Mouse (Mus musculus) left cerebral cortex, postnatal 14 days (tissue): ENCODE results near the gene Golph3. TPM values are rescaled to one million over a fixed set of nuclear protein-coding genes. Genes with fewer than 3 reads are reported as not detected.
"Not testable (repeated sequence)": the region's sequence is repeated elsewhere in the genome, so short reads cannot be mapped to it uniquely, and the experiment has no call there.

Experiments used
- DNase-seq, 2 experiments: peaks; one replicate each; pipeline ENCODE4 v3.0.0; 2021 to 2022; ENCODE audit warnings: low spot score in 2 of 2, mixed read lengths in 1 of 2
- intact Hi-C: fragments of 180-260 bp; cut with DNase I; formaldehyde crosslinking; loops from one replicate; pipeline ENCODE4 v1.15.1; 2025
- total RNA-seq, 2 experiments: library from RNA; stranded (reverse); gene quantifications; 2 replicates each; pipeline ENCODE4 v1.2.3; 2021

Golph3 gene
- total RNA-seq, 2 experiments from 2014 or later: 104 TPM

DNA sequence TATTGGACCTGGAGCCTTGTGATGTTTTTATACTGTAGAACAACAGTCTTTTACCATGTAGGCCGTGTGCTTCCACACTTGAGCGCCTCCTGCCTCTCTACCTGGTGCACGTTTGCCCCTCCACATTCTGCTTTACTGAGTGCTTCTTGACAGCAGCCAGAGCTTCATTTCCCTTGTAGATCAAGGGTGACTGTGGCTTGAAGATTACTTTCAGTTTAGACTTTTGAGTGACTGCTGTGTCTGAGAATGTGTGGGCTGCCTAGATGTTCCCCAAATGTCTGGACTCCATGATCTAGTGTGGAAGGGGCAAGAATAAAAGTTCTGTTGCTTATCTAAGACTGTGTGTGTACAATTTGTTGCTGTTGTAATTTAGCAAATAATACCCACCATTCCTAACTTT is 27.7 kb downstream of the Golph3 start:
- intact Hi-C loops: no loop called here
- DNase-seq: no peak

- intact Hi-C loops: no loop called here
- no peak for DNase-seq
Measured at GRCm38 (mm10) chr15:12349840-12350239, 28.6 kb downstream of the Golph3 start.

DNA sequence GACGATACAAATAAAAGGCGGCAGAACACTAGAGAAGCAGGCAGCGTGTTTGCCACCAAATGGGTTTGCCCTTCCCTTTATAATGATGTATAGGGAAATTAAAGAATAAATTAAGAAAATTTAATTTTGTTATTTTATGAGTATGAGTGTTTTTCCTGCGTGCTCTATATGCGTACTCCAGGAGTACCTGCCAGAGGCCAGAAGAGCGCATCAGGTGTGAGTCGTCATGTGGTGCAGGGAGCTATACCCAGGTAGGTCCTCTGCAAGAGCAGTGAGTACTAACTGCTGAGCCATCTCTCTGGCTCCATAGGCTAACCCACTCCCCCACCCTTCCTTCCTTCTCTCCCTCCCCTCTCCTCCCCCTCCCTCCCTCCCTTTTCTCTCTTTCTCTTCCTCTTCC is 30.2 kb downstream of the Golph3 start:
- DNase-seq: no peak
- intact Hi-C loops: no loop called here

- intact Hi-C loops: no loop called here
- DNase-seq: no peak
Measured at GRCm38 (mm10) chr15:12354281-12354810, 33.1 kb downstream of the Golph3 start.

DNA sequence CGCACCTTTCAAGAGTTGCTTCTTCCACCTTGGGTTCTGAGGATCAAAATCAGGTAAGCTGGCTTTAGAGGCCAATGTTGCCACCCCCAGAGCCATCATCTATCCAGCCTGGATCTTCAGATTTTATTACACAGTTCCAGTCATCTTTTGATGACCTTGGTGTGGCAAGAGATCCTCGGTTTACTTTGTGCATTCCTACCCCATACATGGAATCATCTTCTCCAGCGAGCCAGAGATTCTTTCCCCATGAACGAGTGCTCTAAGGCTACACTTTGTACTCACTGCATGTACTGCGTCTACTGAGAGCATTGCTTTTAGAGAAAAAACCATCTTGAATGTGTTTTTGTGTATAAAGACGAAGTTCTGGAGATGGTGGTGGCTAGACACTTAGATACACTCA is 34.0 kb downstream of the Golph3 start:
- intact Hi-C loops: no loop called here
- DNase-seq: no peak

- DNase-seq: no peak
Measured at GRCm38 (mm10) chr15:12355907-12356306, 34.7 kb downstream of the Golph3 start.

DNA sequence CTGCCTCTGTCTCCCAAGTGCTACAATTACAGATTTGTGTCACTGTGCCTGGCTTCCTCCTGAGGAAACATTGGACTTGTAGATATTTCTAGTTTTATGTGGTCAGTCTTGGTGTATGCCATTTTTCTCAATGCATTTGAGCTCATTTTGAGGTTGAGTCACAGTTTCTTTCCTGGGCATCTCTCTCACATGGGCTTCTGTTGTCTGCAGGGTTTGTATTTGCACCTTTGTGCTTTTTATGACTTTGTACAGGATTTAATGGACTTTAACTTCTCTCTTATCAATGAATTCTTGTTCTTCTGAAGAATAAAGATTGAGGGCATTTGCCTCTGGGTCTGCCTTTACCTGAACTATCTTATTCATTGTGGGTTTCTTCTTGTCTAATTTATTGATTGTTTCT is 36.2 kb downstream of the Golph3 start:
- DNase-seq: no peak
- intact Hi-C loops: no loop called here

More at GRCm38 (mm10) chr15:12355907-12356306, 34.7 kb downstream of the Golph3 start:
- intact Hi-C loops: no loop called here

DNA sequence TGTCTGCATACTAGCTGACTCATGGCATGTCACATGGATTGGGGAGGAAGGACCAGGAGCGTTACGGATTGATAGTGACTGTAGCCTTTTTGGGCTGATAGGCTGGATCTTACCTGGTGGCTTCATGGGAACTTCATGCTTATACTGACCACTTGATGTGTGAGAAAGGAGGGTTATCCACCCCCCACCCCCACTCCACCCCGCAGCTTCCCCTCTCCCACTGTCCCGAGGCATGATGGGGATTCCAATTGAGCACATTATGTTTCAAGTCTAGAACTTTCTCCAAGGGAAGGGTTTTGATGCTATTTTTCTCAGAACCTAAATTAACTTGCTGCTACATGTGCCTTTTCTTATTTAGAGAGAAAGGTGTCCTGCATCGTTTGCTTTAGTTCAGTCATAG is 37.1 kb downstream of the Golph3 start:
- intact Hi-C loops: no loop called here
- no peak for DNase-seq

DNA sequence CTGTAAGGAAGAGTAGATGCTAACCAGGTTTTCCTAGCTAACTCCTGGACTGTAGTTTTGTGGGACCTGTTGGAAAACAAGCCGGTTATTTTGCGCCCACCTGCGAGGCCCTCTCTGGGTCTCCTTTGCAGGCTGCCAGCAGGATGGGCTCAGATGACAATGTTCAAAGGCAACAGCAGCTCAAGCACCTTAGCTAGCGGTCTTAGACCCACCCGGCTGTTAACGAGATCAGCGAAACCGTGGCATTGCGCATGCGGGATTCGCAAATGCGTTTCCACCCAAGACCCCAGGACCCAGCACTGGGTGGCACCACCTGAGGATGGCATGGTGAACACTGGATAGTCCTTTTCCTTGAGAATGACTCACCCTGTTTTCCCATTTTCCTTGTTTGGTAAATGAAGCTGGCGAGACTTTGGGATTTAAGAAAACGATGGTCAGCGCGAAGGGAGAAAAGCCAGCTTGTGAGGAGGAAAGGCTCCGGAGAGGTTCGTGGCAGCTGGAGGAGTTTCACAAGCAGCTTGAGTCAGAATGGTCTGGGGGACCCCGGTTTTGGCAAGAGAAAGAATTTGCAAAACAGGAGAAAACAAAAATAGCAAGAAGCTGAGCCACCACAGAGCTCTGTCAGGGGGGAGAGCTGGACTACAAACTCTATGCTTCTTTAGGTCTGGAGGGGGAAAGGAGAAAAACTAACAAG is 39.4 kb downstream of the Golph3 start:
- intact Hi-C loops: loop anchor here (10.0 kb wide), 1 partner anchor 86 kb away; no protein-coding TSS in a partner anchor
- DNase-seq: no peak

- DNase-seq: no peak
- intact Hi-C loops: loop anchor here (10.0 kb wide), 1 partner anchor 87 kb away; no protein-coding TSS in a partner anchor
Measured at GRCm38 (mm10) chr15:12362001-12362700, 40.9 kb downstream of the Golph3 start.

GRCm38 (mm10) chr15:12362701-12363040 is 41.4 kb downstream of the Golph3 start:
- intact Hi-C loops: loop anchor here (10.0 kb wide), 1 partner anchor 88 kb away; no protein-coding TSS in a partner anchor
- peak; percentile 31 to 66 for DNase-seq

DNA sequence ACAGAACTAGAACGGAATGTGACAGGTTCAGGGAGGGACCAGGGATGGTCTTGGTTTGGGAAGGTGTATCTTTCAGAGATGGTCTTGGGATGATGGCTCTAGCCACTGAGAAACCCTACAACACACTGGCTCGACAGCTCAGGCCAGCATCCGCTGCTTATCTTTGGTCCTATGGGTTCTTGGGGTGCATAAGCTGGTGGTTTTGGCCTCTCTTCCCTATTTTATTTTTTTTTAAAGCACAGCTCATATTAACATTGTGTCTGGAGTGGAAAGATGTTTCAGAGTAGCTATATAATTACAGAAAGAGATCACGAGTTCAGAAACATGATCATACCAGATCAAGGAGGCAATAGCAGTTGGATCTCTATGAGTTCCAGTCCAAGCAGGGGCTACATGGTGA is 42.8 kb downstream of the Golph3 start:
- intact Hi-C loops: loop anchor here (10.0 kb wide), 1 partner anchor 89 kb away; no protein-coding TSS in a partner anchor
- DNase-seq: no peak

DNA sequence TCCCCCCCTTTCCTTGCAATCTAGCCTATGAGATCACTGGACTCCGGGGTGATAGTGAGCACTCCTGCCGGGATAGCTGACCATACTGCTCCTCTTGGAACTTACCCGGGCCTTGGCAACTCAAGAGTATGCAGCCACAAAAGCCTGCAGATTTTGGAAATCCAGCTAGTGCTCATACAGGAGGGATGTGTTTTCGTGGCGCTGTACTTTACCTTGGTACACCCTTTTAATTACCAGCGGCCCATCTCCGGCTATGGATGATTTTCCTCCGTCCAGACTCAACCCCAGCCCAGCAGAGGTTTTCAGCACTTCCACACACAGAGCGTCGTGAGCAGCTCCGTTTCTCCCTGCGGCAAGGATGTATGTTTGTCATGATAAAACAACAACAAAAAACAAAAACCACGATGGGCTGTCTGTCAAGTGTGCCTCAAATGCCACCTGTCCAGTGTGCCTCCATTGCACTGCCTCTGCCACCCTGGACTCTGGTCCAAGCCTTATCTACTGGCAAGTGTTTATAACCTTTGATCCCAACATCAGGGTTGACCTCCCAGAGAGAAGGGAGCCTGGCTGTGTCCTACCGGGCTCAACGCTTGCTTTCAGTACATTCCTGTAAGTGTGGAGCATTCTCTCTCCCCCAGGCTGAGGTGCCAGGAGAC is 44.3 kb downstream of the Golph3 start:
- intact Hi-C loops: loop anchor here (5.0 to 10.0 kb wide), 2 partner anchors 43 to 91 kb away; partner anchors contain the start of genes 1810049J17Rik and Golph3
- no peak for DNase-seq

DNA sequence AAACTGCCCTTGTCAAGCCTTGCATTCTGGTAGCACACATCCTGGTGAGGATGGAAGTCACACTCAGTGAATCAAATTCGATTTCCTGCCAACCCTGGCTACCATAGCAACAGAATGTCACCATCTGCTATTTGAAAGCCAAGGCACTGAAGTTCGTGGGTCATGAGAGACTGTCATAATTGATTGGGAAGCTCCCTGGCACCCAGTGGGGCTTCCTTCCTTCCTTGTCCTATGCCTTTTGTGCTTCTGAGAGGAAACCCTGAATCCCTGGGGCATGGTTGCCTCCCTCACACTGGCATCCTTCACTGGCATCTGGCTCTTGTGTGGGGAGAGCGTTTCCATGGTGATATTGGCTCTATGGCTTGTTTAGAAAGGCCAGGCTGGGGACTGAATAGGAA is 44.8 kb downstream of the Golph3 start:
- DNase-seq: peak; percentile 54 to 75
- intact Hi-C loops: loop anchor here (5.0 to 10.0 kb wide), 2 partner anchors 44 to 91 kb away; partner anchors contain the start of genes 1810049J17Rik and Golph3

GRCm38 (mm10) chr15:12366580-12367305 is 45.5 kb downstream of the Golph3 start:
- intact Hi-C loops: loop anchor here (5.0 to 10.0 kb wide), 2 partner anchors 44 to 92 kb away; partner anchors contain the start of genes 1810049J17Rik and Golph3
- not testable (repeated sequence) for DNase-seq

DNA sequence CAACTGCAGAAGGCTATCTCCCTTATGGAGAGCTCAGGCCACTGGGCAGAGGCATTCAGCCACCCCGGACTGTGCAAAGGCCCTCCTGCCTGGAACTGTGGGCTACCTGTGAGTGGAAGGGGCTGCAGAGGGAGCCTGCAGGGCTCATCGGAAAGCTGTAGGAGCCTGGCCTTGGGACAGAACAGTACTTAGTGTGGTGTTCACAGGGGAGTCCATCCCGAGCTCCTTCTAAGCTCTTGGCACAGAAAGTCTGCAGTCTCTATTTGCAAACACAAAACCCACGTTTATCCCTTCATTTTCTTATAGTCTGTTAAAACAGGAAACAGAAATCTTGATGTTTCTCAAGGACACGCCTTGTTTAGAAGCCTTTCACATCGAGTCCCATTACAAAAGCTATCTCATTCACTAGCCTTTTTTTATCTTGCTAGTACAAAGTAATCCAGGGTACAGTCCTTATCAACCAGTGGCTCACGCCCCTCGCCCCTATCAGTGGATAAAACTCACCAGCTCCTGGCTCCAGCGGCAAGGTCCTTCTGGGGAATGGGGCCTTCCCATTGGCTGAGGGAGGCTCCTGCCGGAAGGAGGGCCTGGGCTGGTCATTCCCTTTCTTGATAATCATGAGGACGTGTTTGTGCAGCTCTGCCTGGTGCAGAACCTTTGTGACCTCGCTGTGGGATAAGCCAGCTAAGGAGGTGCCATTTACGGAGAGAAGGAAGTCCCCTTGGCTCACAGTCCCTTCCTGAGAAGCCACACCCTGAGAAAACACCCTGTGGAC is 46.2 kb downstream of the Golph3 start:
- DNase-seq: no peak
- intact Hi-C loops: loop anchor here (5.0 to 10.0 kb wide), 2 partner anchors 45 to 93 kb away; partner anchors contain the start of genes 1810049J17Rik and Golph3

DNA sequence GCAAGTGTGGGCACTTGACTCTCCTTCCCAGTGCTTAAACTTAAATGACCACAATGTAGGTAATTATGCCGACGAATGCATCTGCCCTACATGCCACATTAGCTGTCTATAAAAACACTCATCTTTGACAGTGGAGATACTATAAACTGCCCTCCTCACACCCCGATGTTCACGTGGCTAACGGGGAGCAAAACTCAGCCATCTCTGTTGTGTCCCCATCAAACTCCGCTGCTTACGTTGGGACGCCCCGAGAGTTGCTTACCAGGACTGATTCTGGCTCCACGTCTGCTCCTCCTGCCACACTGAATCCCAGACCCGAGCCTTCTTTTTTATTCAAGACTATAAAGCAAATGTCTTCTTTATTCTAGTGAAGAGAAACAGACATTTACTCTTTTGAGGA is 47.1 kb downstream of the Golph3 start:
- intact Hi-C loops: loop anchor here (5.0 to 10.0 kb wide), 2 partner anchors 46 to 94 kb away; partner anchors contain the start of genes 1810049J17Rik and Golph3
- DNase-seq: no peak

DNA sequence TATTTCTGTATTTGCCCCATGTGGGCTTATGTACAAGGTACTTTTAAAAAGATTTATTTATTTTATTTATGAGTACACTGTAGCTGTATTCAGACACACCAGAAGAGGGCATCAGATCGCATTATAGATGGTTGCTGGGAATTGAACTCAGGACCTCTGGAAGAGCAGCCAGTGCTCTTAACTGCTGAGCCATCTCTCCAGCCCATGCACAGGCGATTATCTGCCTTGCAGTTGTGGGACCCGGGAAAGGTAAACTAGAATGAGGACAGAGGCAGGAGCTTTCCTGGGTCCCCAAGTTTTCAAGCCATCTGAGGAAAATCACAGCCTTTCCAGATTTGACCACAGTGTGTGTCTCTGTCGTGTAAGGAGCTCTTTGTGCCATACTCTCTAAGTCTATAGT is 47.6 kb downstream of the Golph3 start:
- DNase-seq: no peak

More for the DNA sequence above, 47.6 kb downstream of the Golph3 start:
- intact Hi-C loops: loop anchor here (5.0 to 10.0 kb wide), 2 partner anchors 47 to 94 kb away; partner anchors contain the start of genes 1810049J17Rik and Golph3
